In the genomic region with DNA sequence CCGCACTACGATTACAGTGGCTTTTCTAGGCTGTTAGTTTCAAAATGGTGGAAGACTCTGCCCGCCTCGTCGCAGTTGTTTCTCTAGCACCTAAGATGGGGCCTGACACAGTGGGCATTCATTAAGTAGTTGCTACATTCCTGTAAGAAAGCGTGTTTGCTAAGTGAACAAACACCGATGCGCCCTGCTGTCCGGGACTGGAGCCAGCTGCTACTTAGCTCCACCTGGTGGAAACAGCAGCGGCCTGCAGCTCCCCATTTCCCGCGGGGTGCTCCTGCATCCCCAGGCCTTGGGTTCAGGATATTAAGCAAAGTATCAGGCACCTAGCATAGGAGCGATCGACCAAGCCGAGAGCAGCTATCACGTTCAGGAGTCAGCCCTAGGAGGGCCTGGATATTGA, we compare ENCODE assay signal across 8 mouse cellular contexts. TPM values are rescaled to one million over a fixed set of nuclear protein-coding genes. Genes with fewer than 3 reads are reported as not detected.
A peak's percentile ranks its signal among the peaks of the same experiment; 100 is the strongest.
DNase-seq lines count a peak whose midpoint lies in the region; ATAC-seq and TF ChIP-seq lines count a peak whose summit lies in the region.

No protein-coding gene starts in this region.

- 8% methylated on average over 16 of the region's 16 CpGs for WGBS in forebrain, embryonic 12.5 days
- WGBS in lung, embryonic 15.5 days, result 8% methylated on average over 16 of the region's 16 CpGs
- WGBS in thymus, adult 2 months, result 12% methylated on average over 16 of the region's 16 CpGs

- ATAC-seq in cerebellum, adult (ENCODE audit: insufficient number of reproducible peaks, low FRiP score, low TSS enrichment), result 0 out of 2 replicates have a peak, but pooled peaks have one; percentile 5
- ATAC-seq in forebrain, embryonic 12.5 days (ENCODE audit: low FRiP score), result no peak
- ATAC-seq in lung, embryonic 15.5 days (ENCODE audit: borderline replicate concordance, extremely low read depth, low FRiP score, low TSS enrichment), result no peak

- peaks cover 6% of the 10 kb centered on the region; the same call in 1 of the 2 replicates for H3K27me3 ChIP-seq in forebrain, embryonic 12.5 days
- H3K27me3 ChIP-seq in lung, embryonic 15.5 days, result no peaks in the 10 kb centered on the region
- no peaks in the 10 kb centered on the region for H3K27me3 ChIP-seq in thymus, adult 2 months (ENCODE audit: control insufficient read depth, insufficient read depth, low read length)

- H3K4me2 ChIP-seq in forebrain, embryonic 12.5 days, result peak overlapping the region; percentile 43
- H3K4me2 ChIP-seq in lung, embryonic 15.5 days, result peak overlapping the region; percentile 50

- H3K9me3 ChIP-seq in ES-E14 (ENCODE audit: control insufficient read depth, insufficient read depth, low read depth, low read length), result no peaks in the 10 kb centered on the region
- no peaks in the 10 kb centered on the region for H3K9me3 ChIP-seq in forebrain, embryonic 12.5 days
- H3K9me3 ChIP-seq in lung, embryonic 15.5 days, result no peaks in the 10 kb centered on the region

- peak overlapping the region; percentile 32 to 41; a peak in 3 of 4 replicates for H3K4me3 ChIP-seq in ES-E14 (ENCODE audit: insufficient read depth in 1 of 2, low read depth in 1 of 2, low read length in 2 of 2, poor library complexity in 1 of 2, severe bottlenecking in 1 of 2)
- peak overlapping the region; percentile 19; the same call in 1 of the 2 replicates for H3K4me3 ChIP-seq in forebrain, embryonic 12.5 days (replicated peaks)
- peak overlapping the region; percentile 25 for H3K4me3 ChIP-seq in lung, embryonic 15.5 days
- no peak overlapping the region for H3K4me3 ChIP-seq in thymus, adult 2 months (ENCODE audit: control insufficient read depth, insufficient read depth, low read length)

- peak; percentile 60 for DNase-seq in ES-E14 (ENCODE audit: low read depth, low spot score)
- DNase-seq in heart, postnatal 14 days, result peak; percentile 83 to 88
- peak; percentile 64 to 86 for DNase-seq in layer of hippocampus, adult 18-20 months (ENCODE audit: low spot score in 2 of 2)
- peak; percentile 37 for DNase-seq in ovary, adult 18-20 months (ENCODE audit: low spot score)
- DNase-seq in thymus, adult 2 months, result peak; percentile 73

- H3K36me3 ChIP-seq in ES-E14 (ENCODE audit: control insufficient read depth, insufficient read depth, low read length, poor library complexity, severe bottlenecking), result peaks cover 9% of the 10 kb centered on the region
- H3K36me3 ChIP-seq in forebrain, embryonic 12.5 days (replicated peaks), result peaks cover 12% of the 10 kb centered on the region
- H3K36me3 ChIP-seq in lung, embryonic 15.5 days, result peaks cover 8% of the 10 kb centered on the region
- peaks cover 10% of the 10 kb centered on the region for H3K36me3 ChIP-seq in thymus, adult 2 months (ENCODE audit: control insufficient read depth, insufficient read depth, low read length)

- peak; percentile 96 for TF ChIP-seq CTCF in thymus, adult 2 months (IDR thresholded peaks at IDR 0.05; ENCODE audit: borderline replicate concordance, control insufficient read depth, extremely low read depth, insufficient read depth, low read length, poor library complexity)

- no peak overlapping the region for H3K27ac ChIP-seq in ES-E14 (ENCODE audit: insufficient read depth, low read depth, low read length, poor library complexity, severe bottlenecking)
- no peak overlapping the region for H3K27ac ChIP-seq in forebrain, embryonic 12.5 days
- H3K27ac ChIP-seq in lung, embryonic 15.5 days, result no peak overlapping the region
- H3K27ac ChIP-seq in thymus, adult 2 months (ENCODE audit: control insufficient read depth, insufficient read depth, low read length), result peak overlapping the region; percentile 21; the same call in 1 of the 2 replicates

- in situ Hi-C loops in ES-E14 (cut with MboI; ENCODE audit: low sequenced_read_pairs in 2 of 2, unreplicated experiment in 2 of 2), result no loop called here

- no peak for TF ChIP-seq POLR2A in thymus, adult 2 months (IDR thresholded peaks at IDR 0.05; ENCODE audit: control insufficient read depth, extremely low read depth, insufficient read depth, low read length, poor library complexity)

- peak overlapping the region; percentile 65 for H3K9ac ChIP-seq in ES-E14 (ENCODE audit: insufficient read depth, low read depth, low read length, poor library complexity, severe bottlenecking)
- H3K9ac ChIP-seq in forebrain, embryonic 12.5 days, result 0 out of 2 replicates have a peak overlapping the region, but pooled peaks have one; percentile 27
- 0 out of 2 replicates have a peak overlapping the region, but pooled peaks have one; percentile 5 for H3K9ac ChIP-seq in lung, embryonic 15.5 days

- intact Hi-C loops in heart, postnatal 14 days (cut with DNase I), result loop anchor here (2.0 to 5.0 kb wide), 4 partner anchors 61 to 146 kb away; a partner anchor contains a TSS

- H3K4me1 ChIP-seq in ES-E14 (ENCODE audit: control insufficient read depth in 2 of 2, insufficient read depth in 2 of 2, low read length in 2 of 2, poor library complexity in 1 of 2), result peaks cover 3 to 5% of the 10 kb centered on the region in 2 experiments
- H3K4me1 ChIP-seq in forebrain, embryonic 12.5 days, result peaks cover 28% of the 10 kb centered on the region
- H3K4me1 ChIP-seq in lung, embryonic 15.5 days, result peaks cover 17% of the 10 kb centered on the region
- H3K4me1 ChIP-seq in thymus, adult 2 months (replicated peaks; ENCODE audit: control insufficient read depth, insufficient read depth, low read length), result peaks cover 18% of the 10 kb centered on the region

TF ChIP-seq in ES-E14, 5 proteins besides CTCF, POLR2A, EP300 and RAD21:
- TF ChIP-seq MAFK (IDR thresholded peaks at IDR 0.05; ENCODE audit: insufficient read depth, low read depth, low read length), result no peak
- no peak for TF ChIP-seq ZNF384 (IDR thresholded peaks at IDR 0.05; ENCODE audit: low read depth, low read length)
- peak; percentile 27; the same call in 1 of the 2 replicates for TF ChIP-seq ZC3H11A (IDR thresholded peaks at IDR 0.05; ENCODE audit: borderline replicate concordance, low read depth, low read length)

RNA-seq across cellular contexts. Expression of a gene that starts 1.6 kb away (rescaled TPM):
- total RNA-seq in ES-E14 (2012; rRNA removed), result 13.5 and 27.6 TPM in 2 replicates
- 197 and 204 TPM in 2 replicates for polyA plus RNA-seq in forebrain, embryonic 12.5 days (2016; fragmentation: Nextera tagmentation; extraction: Ambion mirVana)
- 100 to 1,000 TPM; 146 to 158 TPM for total RNA-seq in heart, postnatal 14 days (2021)
- total RNA-seq in layer of hippocampus, adult 18-20 months (2021), result 100 to 1,000 TPM; 116 to 119 TPM
- 208 and 209 TPM in 2 replicates for polyA plus RNA-seq in lung, embryonic 15.5 days (2015; fragmentation: Nextera tagmentation; extraction: Ambion mirVana)
- 1,016 and 1,115 TPM in 2 replicates for polyA plus RNA-seq in thymus, adult 2 months (2012; rRNA removed)

RNA-seq across cellular contexts. Expression of a gene that starts 13.8 kb away (rescaled TPM):
- total RNA-seq in ES-E14 (2012; rRNA removed), result 2.9 and 4.1 TPM in 2 replicates
- polyA plus RNA-seq in forebrain, embryonic 12.5 days (2016; fragmentation: Nextera tagmentation; extraction: Ambion mirVana), result 27.3 and 33.8 TPM in 2 replicates
- total RNA-seq in heart, postnatal 14 days (2021), result 10 to 100 TPM; 13.2 to 14.6 TPM
- total RNA-seq in layer of hippocampus, adult 18-20 months (2021), result 100 to 1,000 TPM in 1 of 2 experiments, 10 to 100 TPM in 1; 98.2 to 104 TPM
- polyA plus RNA-seq in lung, embryonic 15.5 days (2015; fragmentation: Nextera tagmentation; extraction: Ambion mirVana), result 3.8 and 4.3 TPM in 2 replicates
- 184 and 203 TPM in 2 replicates for polyA plus RNA-seq in thymus, adult 2 months (2012; rRNA removed)

RNA-seq across cellular contexts. Expression of a gene that starts 23.2 kb away (rescaled TPM):
- 20.0 and 27.3 TPM in 2 replicates for total RNA-seq in ES-E14 (2012; rRNA removed)
- polyA plus RNA-seq in forebrain, embryonic 12.5 days (2016; fragmentation: Nextera tagmentation; extraction: Ambion mirVana), result 2.8 and 2.9 TPM in 2 replicates
- total RNA-seq in heart, postnatal 14 days (2021), result 10 to 100 TPM; 14.8 to 17.1 TPM
- 1 to 10 TPM; 1.4 to 1.9 TPM for total RNA-seq in layer of hippocampus, adult 18-20 months (2021)
- polyA plus RNA-seq in lung, embryonic 15.5 days (2015; fragmentation: Nextera tagmentation; extraction: Ambion mirVana), result 14.4 and 15.2 TPM in 2 replicates
- polyA plus RNA-seq in thymus, adult 2 months (2012; rRNA removed), result 11.0 and 11.7 TPM in 2 replicates

RNA-seq across cellular contexts. Expression of a gene that starts 55.8 kb away (rescaled TPM):
- total RNA-seq in ES-E14 (2012; rRNA removed), result 7.9 and 12.5 TPM in 2 replicates
- 1.9 and 2.2 TPM in 2 replicates for polyA plus RNA-seq in forebrain, embryonic 12.5 days (2016; fragmentation: Nextera tagmentation; extraction: Ambion mirVana)
- total RNA-seq in heart, postnatal 14 days (2021), result 1 to 10 TPM; 1.8 to 3.9 TPM
- 1 to 10 TPM; 5.4 to 5.7 TPM for total RNA-seq in layer of hippocampus, adult 18-20 months (2021)
- 3.8 and 7.3 TPM in 2 replicates for polyA plus RNA-seq in lung, embryonic 15.5 days (2015; fragmentation: Nextera tagmentation; extraction: Ambion mirVana)
- 114 and 131 TPM in 2 replicates for polyA plus RNA-seq in thymus, adult 2 months (2012; rRNA removed)

Comparison
In these comparisons a context has a peak if more than half of its experiments do, and no peak if none do; other contexts are left out.
1. H3K9ac ChIP-seq: peak in every context shown above with its lines; median percentile 65 in ES-E14; 27 in forebrain, embryonic 12.5 days; 5 in lung, embryonic 15.5 days.
2. RNA of a gene that starts 13.8 kb away (total RNA-seq): 98.2 to 104 TPM in layer of hippocampus, adult 18-20 months; 13.2 to 14.6 TPM in heart, postnatal 14 days and 2.9 to 4.1 TPM in ES-E14; every median in the first group is over 4 times any median in the second.
3. Peak in every context shown above with its lines, with median percentiles within 50 percentile points of each other: DNase-seq.